Mouse (Mus musculus) forebrain, embryonic 14.5 days (tissue): ENCODE results near the gene Pex3. TPM values are rescaled to one million over a fixed set of nuclear protein-coding genes. Genes with fewer than 3 reads are reported as not detected.

Source experiments
- ATAC-seq: fragments of 200-750 bp; cut with Nextera tagmentation; 2 replicates; pipeline ENCODE4 v1.8.0; 2017; ENCODE audit warnings: mild to moderate bottlenecking, moderate library complexity
- DNase-seq: peaks from one replicate; pipeline ENCODE4 v3.0.0-alpha.2; 2015; ENCODE audit warnings: low spot score
- H3K27ac ChIP-seq: fragments of 300-500 bp; sonication (generic); 2 replicates; pipeline ENCODE4 v1.5.1; 2014; ENCODE audit warnings: low read depth, mild to moderate bottlenecking, control low read depth, low read length, moderate library complexity
- H3K27me3 ChIP-seq: fragments of 300-500 bp; sonication (generic); replicated peaks from 2 replicates; pipeline ENCODE4 v1.6.1; 2014; ENCODE audit warnings: low read length, control low read depth, mixed read lengths; ENCODE audit not compliant: control insufficient read depth, insufficient read depth
- H3K36me3 ChIP-seq: fragments of 300-500 bp; sonication (generic); 2 replicates; pipeline ENCODE4 v1.6.1; 2014; ENCODE audit warnings: low read length, control low read depth; ENCODE audit not compliant: control insufficient read depth, insufficient read depth
- H3K4me1 ChIP-seq: fragments of 300-500 bp; sonication (generic); 2 replicates; pipeline ENCODE4 v1.6.1; 2014; ENCODE audit warnings: antibody characterized with exemption, low read length, control low read depth; ENCODE audit not compliant: control insufficient read depth, insufficient read depth
- H3K4me2 ChIP-seq: fragments of 300-500 bp; sonication (generic); 2 replicates; pipeline ENCODE4 v1.6.1; 2014; ENCODE audit warnings: mild to moderate bottlenecking, control low read depth, low read length
- H3K4me3 ChIP-seq: fragments of 300-500 bp; sonication (generic); 2 replicates; pipeline ENCODE4 v1.5.1; 2014; ENCODE audit warnings: low read depth, low read length, control low read depth
- H3K9ac ChIP-seq: fragments of 300-500 bp; sonication (generic); 2 replicates; pipeline ENCODE4 v1.6.1; 2014; ENCODE audit warnings: mild to moderate bottlenecking, low read length, control low read depth, moderate library complexity
- H3K9me3 ChIP-seq: fragments of 300-500 bp; sonication (generic); replicated peaks from 2 replicates; pipeline ENCODE4 v1.6.1; 2016; ENCODE audit warnings: low read length, control low read depth, mixed read lengths; ENCODE audit not compliant: control insufficient read depth
- WGBS: fragments of 180-500 bp; shearing (Covaris S2); extraction: QIAGEN DNeasy Blood & Tissue Kit; methylation state at CpG from one replicate; pipeline ENCODE4 v1.1.7; 2014; 5-methylcytosine and 5-hydroxymethylcytosine counted together
- polyA plus RNA-seq: library from polyadenylated mRNA; unstranded; fragments of >200 nt; fragmentation: Nextera tagmentation; extraction: Ambion mirVana; gene quantifications from 2 replicates; pipeline ENCODE4 v1.2.1, GENCODE M21; 2014

Pex3 gene
- polyA plus RNA-seq = 38.4 TPM in 2 replicates

GRCm38 (mm10) chr10:13552646-13553497 is at the start of gene Pex3, which contains the start of gene Adat2:
Gene Pex3, minus strand, starts transcription at chr10:13553142.
Gene Adat2, plus strand, starts transcription at chr10:13552894.
- ATAC-seq = peak; percentile 97
- H3K27ac ChIP-seq = peak within 1 kb of the TSS; percentile 65; the same call in 1 of the 2 replicates

GRCm38 (mm10) chr10:13600926-13601325 is 48.0 kb upstream of the Pex3 start:
- 60% methylated on average over 2 of the region's 2 CpGs for WGBS
- DNase-seq (no peak), ATAC-seq (no peak)
- no peaks in the 10 kb centered on the region for H3K4me1 ChIP-seq
- H3K9ac ChIP-seq = no peak overlapping the region
- H3K27ac ChIP-seq = no peak overlapping the region
- no peak overlapping the region for H3K4me3 ChIP-seq
- H3K4me2 ChIP-seq = no peak overlapping the region
- no peaks in the 10 kb centered on the region for H3K9me3 ChIP-seq
- no peaks in the 10 kb centered on the region for H3K27me3 ChIP-seq
- no peaks in the 10 kb centered on the region for H3K36me3 ChIP-seq

More at GRCm38 (mm10) chr10:13552646-13553497, at the start of gene Pex3, which contains the start of gene Adat2:
- Histone ChIP-seq H3K4me3 (peak within 1 kb of the TSS; percentile 63), H3K27me3 (no peaks in the 10 kb centered on the region), H3K36me3 (0 out of 2 replicates have a peak, but pooled peaks cover 2% of the 10 kb centered on the region), H3K4me1 (peaks cover 9% of the 10 kb centered on the region), H3K9ac (peak within 1 kb of the TSS; percentile 77), H3K9me3 (no peaks in the 10 kb centered on the region), H3K4me2 (peak within 1 kb of the TSS; percentile 68)
- DNase-seq = peak; percentile 91
- WGBS = under 1% methylated on average over 51 of the region's 51 CpGs

DNA sequence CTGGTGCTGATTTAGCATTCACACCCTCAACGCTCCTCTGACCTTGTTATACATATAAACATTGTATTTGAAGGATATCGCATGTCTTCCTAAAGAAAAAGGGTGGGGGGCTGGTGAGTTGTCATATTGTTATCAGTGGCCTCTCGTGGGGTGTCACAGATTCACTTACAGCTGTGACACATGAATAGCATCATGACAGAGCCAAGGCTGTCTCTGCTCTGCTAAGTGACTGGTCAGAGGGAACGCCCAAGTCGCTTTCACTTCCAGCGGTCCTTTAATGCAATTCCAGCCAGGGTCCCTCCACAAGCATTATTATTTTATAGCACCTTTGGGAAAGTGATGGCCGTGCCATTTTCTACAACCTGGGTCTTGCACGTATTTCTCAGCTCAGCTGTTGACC is 44.5 kb upstream of the Pex3 start:
- DNase-seq = peak; percentile 3
- no peaks in the 10 kb centered on the region for H3K4me1 ChIP-seq
- no peaks in the 10 kb centered on the region for H3K27me3 ChIP-seq
- H3K27ac ChIP-seq = no peak overlapping the region
- ATAC-seq = no peak; the same call in 1 of the 2 replicates
- H3K9ac ChIP-seq = no peak overlapping the region
- no peaks in the 10 kb centered on the region for H3K36me3 ChIP-seq
- H3K4me3 ChIP-seq = no peak overlapping the region
- H3K4me2 ChIP-seq = no peak overlapping the region
- H3K9me3 ChIP-seq = no peaks in the 10 kb centered on the region
- 87% methylated on average over 8 of the region's 8 CpGs for WGBS

GRCm38 (mm10) chr10:13596866-13597265 is 43.9 kb upstream of the Pex3 start:
- ATAC-seq = no peak

GRCm38 (mm10) chr10:13596073-13596472 is 43.1 kb upstream of the Pex3 start:
- no peak overlapping the region for H3K4me3 ChIP-seq
- no peak overlapping the region for H3K9ac ChIP-seq
- 43% methylated on average over 3 of the region's 3 CpGs for WGBS
- no peaks in the 10 kb centered on the region for H3K9me3 ChIP-seq
- no peaks in the 10 kb centered on the region for H3K4me1 ChIP-seq
- no peaks in the 10 kb centered on the region for H3K27me3 ChIP-seq
- no peak overlapping the region for H3K27ac ChIP-seq
- peak; percentile 10 for DNase-seq
- H3K4me2 ChIP-seq = no peak overlapping the region
- H3K36me3 ChIP-seq = no peaks in the 10 kb centered on the region
- no peak for ATAC-seq

More at GRCm38 (mm10) chr10:13596866-13597265, 43.9 kb upstream of the Pex3 start:
- Histone ChIP-seq H3K4me2 (no peak overlapping the region), H3K27ac (no peak overlapping the region), H3K4me1 (no peaks in the 10 kb centered on the region), H3K4me3 (no peak overlapping the region), H3K9ac (no peak overlapping the region), H3K9me3 (no peaks in the 10 kb centered on the region), H3K27me3 (no peaks in the 10 kb centered on the region), H3K36me3 (no peaks in the 10 kb centered on the region)
- DNase-seq = no peak
- 69% methylated on average over 9 of the region's 9 CpGs for WGBS

DNA sequence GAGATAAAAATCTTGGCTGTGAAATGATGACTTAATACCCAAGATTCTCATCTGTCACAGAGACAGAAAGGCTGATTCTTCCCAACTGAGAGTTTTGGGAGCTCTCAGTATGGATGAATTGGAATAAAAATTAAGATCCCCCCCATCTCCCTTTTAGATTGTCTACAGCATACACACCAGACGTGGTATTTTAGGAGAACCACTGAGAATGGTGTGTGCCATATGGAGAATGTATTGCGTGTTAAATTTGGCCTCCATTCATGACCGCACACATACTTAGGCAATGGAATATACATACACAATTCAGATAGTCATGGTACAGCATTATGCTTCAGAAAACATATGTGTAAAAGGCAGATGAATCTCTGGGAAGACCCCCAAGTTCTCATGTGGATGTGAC is 40.6 kb upstream of the Pex3 start:
- Histone ChIP-seq H3K4me1 (no peaks in the 10 kb centered on the region), H3K9me3 (no peaks in the 10 kb centered on the region), H3K27ac (no peak overlapping the region), H3K4me3 (no peak overlapping the region), H3K4me2 (no peak overlapping the region), H3K36me3 (no peaks in the 10 kb centered on the region), H3K27me3 (no peaks in the 10 kb centered on the region), H3K9ac (no peak overlapping the region)
- WGBS = 78% methylated on average over 3 of the region's 3 CpGs
- peak; percentile 23 for DNase-seq
- ATAC-seq = peak; percentile 46; the same call in 1 of the 2 replicates

DNA sequence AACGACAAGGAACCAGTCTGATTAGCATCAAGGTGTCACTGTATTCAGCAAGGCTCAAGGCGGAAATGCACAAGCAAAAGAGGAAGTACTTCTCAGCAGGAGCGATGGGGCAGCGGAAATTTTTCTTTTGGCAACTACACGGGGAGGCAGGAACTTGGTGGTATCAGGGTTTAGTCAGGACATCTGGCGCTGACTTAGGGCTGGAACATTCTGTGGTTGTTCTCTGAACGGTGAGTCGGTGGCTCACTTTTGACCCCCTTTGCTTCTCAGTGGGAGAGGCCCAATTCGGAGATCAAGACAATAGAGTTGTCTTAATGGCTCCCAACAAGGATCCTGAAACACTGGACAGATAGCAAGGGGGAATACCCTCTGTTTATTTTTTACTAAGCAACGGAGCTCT is 39.3 kb upstream of the Pex3 start:
- ATAC-seq = no peak
- no peaks in the 10 kb centered on the region for H3K9me3 ChIP-seq
- WGBS = 90% methylated on average over 10 of the region's 10 CpGs

DNA sequence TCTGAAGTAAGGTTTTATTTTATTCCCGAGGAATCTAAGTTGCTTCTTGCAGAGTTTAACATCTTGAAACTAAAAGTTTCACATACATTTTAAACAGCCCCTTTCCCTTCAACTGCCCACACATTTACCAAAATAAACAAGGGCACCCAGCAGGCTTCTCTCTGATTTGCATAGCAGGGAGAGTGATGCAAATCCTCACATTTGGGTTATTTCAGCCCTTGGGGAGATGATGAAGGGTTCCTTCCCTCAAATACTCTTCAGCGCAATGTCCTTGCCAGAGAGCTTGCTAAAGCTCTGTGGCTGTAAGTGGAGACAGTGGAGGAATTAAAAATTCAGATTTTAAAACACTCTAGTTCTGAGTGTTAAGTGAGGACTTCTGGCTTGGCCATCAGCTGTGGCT is 35.0 kb upstream of the Pex3 start:
- ATAC-seq (no peak), DNase-seq (no peak)
- H3K9me3 ChIP-seq = no peaks in the 10 kb centered on the region
- no peaks in the 10 kb centered on the region for H3K4me1 ChIP-seq
- WGBS = 82% methylated on average over 2 of the region's 2 CpGs
- no peak overlapping the region for H3K4me3 ChIP-seq
- no peaks in the 10 kb centered on the region for H3K27me3 ChIP-seq
- H3K9ac ChIP-seq = no peak overlapping the region
- no peaks in the 10 kb centered on the region for H3K36me3 ChIP-seq
- H3K4me2 ChIP-seq = no peak overlapping the region
- no peak overlapping the region for H3K27ac ChIP-seq

More for the DNA sequence above, 39.3 kb upstream of the Pex3 start:
- no peak for DNase-seq
- Histone ChIP-seq H3K36me3 (no peaks in the 10 kb centered on the region), H3K9ac (no peak overlapping the region), H3K4me1 (no peaks in the 10 kb centered on the region), H3K27ac (no peak overlapping the region), H3K4me3 (no peak overlapping the region), H3K4me2 (no peak overlapping the region), H3K27me3 (no peaks in the 10 kb centered on the region)

- no peak overlapping the region for H3K4me2 ChIP-seq
- ATAC-seq (no peak), DNase-seq (no peak)
- H3K4me1 ChIP-seq = no peaks in the 10 kb centered on the region
- WGBS = 83% methylated on average over 7 of the region's 7 CpGs
- H3K4me3 ChIP-seq = no peak overlapping the region
- H3K9ac ChIP-seq = no peak overlapping the region
- no peaks in the 10 kb centered on the region for H3K27me3 ChIP-seq
- H3K9me3 ChIP-seq = no peaks in the 10 kb centered on the region
- H3K27ac ChIP-seq = no peak overlapping the region
- H3K36me3 ChIP-seq = no peaks in the 10 kb centered on the region
Measured at GRCm38 (mm10) chr10:13577123-13577522, 24.2 kb upstream of the Pex3 start.
